Mouse (Mus musculus): ENCODE data around the gene Lta.

The Lta gene

GRCm38 (mm10) chr17:35204494-35205379, at the start of gene Lta:
TSS of gene Lta (minus strand) at chr17:35205351.
- DNase-seq, result no peak

GRCm38 (mm10) chr17:35254241-35255098, 49.3 kb upstream of the Lta start:
- no peak for DNase-seq

GRCm38 (mm10) chr17:35253293-35254093, 48.3 kb upstream of the Lta start:
- DNase-seq, result no peak

GRCm38 (mm10) chr17:35252619-35253292, 47.6 kb upstream of the Lta start:
- DNase-seq, result no peak

- no peak for DNase-seq
These were observed 46.8 kb upstream of the Lta start for GRCm38 (mm10) chr17:35251981-35252380.

- DNase-seq, result no peak
These were observed 46.1 kb upstream of the Lta start for GRCm38 (mm10) chr17:35251162-35251719.

GRCm38 (mm10) chr17:35250348-35251120, 45.4 kb upstream of the Lta start:
- DNase-seq, result no peak

- DNase-seq, result no peak
These were observed 44.5 kb upstream of the Lta start for GRCm38 (mm10) chr17:35249451-35250197.

GRCm38 (mm10) chr17:35248986-35249385, 43.8 kb upstream of the Lta start:
- no peak for DNase-seq

GRCm38 (mm10) chr17:35247144-35247543, 42.0 kb upstream of the Lta start:
- no peak for DNase-seq

GRCm38 (mm10) chr17:35245731-35246623, 40.8 kb upstream of the Lta start:
- DNase-seq, result no peak

- DNase-seq, result no peak
These were observed 39.8 kb upstream of the Lta start for GRCm38 (mm10) chr17:35244999-35245398.

- DNase-seq, result peak; percentile 64
These were observed 37.9 kb upstream of the Lta start for GRCm38 (mm10) chr17:35243086-35243485.

GRCm38 (mm10) chr17:35242015-35242941, 37.1 kb upstream of the Lta start:
- no peak for DNase-seq

- peak; percentile 99 for DNase-seq
These were observed 36.3 kb upstream of the Lta start, which contains the start of gene Ddx39b for GRCm38 (mm10) chr17:35241305-35242014. TSS of gene Ddx39b (plus strand) at chr17:35241746.

GRCm38 (mm10) chr17:35240384-35241304, 35.5 kb upstream of the Lta start:
- no peak for DNase-seq
